Mouse (Mus musculus) urinary bladder, postnatal 25 days (tissue): ENCODE results near the gene Cenph.
"Not testable (repeated sequence)": the region's sequence is repeated elsewhere in the genome, so short reads cannot be mapped to it uniquely, and the experiment has no call there.

Source experiments
- DNase-seq: peaks from one replicate; pipeline ENCODE4 v3.0.0; 2022; ENCODE audit warnings: low spot score

Cenph gene

DNA sequence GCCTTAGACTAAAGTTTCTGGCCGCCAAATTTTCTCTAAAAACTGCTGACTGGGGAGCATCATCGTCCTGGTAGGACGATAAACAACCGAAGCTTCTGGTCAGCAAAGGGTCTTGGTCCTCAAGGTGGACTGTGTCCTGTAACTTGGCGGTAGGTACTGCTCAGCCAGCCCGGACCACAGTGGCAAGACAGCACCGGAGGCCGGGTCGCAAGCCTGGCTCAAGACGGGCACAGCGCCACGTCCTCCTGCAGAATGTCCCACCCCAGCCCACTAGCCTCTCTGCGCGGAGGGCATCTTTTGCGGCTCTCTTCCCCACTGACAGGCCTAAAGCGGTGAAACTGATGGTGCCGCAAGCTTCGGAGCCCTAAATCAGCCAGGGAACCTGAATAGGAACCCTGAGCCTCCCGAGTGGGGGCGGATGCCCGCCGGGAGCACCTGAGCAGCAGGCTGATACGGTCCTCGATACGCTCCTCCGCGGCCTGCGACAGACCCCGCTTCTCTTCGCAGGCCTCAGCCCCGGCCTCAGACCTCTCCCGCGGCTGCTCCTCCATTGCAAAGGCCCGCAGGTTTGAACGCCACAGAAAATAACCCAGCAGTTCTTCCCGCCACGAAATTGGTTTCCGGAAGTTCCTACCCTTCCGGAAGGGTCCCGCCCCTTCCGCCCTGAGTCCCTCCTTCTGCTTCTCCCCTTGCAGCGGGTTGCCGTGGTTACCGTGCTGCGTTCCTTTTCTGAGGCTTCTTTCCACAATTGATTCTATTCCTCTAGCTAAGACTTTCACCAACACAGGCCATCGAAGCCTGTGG, at the start of gene Cenph:
Cenph (minus strand) TSS at position 648 of the 804 bp plus-strand sequence.
- peak; percentile 77 for DNase-seq

DNA sequence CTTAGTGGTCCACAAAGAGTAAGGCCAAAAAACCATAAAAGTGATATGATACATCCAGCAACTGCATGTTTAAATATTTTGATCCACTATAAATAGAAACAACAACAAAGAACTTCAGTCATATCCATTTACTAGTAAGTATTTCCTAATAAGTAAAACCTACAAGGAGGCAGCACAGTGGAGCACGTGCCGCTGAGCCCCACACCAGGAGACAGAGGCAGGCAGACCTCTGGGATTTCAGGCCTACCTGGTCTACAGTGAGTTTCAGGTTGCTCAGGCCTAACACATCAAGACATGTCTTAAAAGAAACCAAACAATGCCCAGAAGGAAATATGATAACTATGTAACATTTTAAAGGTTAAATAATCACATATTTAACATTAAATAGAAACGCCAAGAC, 49.2 kb upstream of the Cenph start:
- no peak for DNase-seq

DNA sequence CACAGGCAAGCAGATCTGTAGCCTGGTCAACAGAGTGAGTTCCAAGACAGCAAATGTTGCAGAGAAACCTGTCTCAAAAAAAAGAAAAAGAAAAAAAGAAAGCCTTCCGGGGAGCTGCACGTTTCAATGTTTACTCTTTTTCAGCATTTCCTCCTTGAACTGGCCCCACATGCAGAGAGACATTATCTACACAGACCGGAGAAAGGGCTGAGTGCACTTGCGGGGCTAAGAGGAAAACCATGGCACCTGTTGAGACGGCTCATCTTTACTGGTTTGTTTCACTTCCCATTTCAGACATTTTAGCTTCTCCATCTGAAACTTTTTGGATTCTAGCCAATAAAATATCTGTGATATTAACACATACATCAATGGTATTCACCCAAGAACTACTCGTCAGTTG, 48.6 kb upstream of the Cenph start:
- no peak for DNase-seq

DNA sequence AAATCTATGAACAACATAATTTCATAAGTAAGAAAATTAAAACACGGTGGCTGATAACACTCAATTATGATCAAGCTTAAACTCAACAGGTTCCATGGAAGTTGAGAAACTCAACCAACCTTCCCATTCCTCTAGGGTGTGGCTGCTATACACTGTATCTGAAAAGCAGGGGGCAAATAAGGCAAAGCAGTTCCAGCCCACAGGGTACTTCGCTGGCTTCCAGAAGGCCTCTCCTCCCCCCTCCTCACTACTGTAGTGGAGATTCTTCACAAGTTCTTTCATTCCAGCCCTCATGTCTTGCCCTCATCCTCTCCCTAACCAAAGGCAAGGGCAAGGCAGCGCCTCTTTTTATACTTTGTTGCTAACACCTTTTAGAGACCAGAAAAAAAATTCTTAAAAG, 48.2 kb upstream of the Cenph start:
- DNase-seq, result no peak

DNA sequence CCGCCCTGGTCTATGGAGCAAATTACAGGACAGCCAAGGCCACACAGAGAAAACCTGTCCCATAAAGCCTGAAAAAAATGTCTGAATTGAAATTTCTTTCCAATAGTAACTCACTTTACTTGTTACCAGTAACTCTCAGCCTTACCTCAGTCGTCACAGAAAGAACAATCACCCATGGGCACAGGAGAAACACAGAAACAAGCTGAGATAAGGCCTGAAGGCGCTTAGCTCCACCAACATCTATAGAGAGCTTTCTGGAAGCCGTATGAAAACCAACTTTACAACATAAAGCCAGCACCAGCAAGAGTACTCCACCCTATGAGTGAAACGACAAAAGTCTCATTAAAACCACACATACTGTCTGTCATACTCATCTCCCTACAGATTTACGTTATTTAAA, 38.8 kb upstream of the Cenph start:
- no peak for DNase-seq

DNA sequence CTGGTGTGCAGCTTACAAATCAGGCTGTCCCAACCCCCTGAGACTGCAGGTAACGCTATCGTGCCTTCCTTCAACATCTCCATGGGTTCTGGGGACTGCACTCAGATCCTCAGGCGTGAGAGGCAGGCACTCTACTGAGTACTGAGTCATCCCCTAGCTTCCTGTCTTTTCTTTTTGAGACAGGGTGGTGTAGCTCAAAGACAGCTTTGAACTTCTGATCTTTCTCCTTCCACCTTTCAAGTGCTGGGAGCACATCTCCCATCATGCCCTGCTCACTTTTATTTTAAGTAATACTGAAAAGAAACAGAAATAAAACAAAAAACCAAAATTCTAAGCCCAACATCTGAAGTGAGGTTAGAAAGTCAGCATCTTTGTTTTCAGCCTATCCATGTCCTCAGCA, 30.1 kb upstream of the Cenph start:
- no peak for DNase-seq

DNA sequence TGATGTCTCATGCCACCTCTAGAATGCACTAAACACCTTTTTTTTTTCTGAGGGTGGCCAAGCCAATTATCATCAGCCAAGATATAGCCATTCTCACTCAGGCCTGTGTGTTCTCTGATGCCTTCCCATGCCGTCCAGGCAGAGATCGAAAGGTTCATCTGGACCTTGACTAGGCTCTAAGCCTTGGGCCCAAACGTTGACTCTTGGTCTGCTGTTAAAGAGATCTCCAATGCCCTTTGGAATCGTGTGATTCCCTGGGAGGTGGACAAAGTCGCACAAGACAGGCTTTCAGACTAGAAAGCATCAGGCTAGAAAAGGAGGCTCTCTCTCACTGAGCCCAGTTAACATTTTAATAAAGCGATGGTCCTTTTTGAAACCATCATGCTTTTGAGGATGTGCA, 21.5 kb upstream of the Cenph start:
- no peak for DNase-seq

DNA sequence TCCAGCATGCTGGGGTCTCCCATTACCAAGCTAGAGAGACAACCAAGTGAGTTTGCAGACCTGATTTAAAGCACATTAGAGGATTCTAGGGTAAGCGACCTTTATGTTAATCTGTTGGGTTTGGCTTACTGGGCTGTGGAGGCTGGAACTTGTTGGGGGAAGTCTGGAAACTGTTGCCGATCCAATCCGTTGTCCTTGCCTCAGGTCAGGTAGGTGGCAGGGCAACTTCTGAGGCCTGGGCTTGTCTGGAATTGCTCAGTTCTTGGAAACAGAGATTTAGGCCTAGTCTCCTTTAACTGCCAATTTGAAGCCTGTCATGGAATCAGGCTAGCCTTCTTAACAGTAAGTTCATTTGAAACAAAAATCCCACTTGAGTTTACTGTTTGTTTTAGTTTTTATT, 13.4 kb upstream of the Cenph start:
- DNase-seq, result no peak

DNA sequence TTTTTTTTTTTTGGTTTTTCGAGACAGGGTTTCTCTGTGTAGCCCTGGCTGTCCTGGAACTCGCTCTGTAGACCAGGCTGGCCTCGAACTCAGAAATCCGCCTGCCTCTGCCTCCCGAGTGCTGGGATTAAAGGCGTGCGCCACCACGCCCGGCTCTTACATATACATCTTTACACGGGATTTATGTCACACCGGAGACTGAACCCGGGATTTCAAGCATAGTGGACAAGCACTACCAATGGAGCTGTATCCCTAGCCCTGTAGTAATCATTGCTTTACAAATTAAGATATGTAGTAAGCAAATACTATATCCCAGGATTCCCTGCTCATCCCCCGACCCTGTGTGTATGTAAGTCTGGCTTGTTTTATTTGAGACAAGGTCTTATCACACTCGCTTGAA, 12.4 kb upstream of the Cenph start:
- DNase-seq, result not testable (repeated sequence)

DNA sequence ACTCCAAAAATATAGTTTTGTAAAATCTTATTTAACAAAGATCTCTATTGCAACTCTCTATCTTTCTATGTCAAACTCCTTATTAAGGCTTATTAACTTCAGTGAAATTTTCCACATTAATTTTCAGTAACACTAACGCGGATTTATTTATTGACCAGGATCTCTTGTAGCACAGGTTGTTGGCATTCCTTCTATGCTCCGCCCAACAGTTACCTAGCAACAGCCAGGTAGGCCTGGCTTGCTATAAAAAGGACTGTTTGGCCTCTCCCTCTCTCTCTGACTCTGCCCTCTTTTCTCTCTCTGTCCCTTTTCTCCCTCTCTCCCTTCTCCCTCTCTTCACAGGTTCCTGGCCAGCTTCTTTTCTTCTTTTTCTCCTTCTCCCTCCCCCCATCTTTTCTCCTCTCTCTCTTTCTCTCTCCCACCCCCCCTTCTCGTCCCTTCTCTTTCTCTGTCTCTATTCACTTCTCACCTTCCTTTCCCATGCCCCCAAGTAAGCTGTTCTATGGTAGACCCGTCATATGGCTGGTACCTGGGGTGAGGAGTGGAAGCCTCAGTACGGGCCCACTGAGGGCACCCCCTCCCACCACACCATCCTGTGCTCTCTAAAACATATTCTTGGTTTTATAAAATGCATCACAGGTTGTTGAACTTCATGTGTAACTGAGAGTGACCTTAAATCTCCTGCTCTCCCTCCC, 11.8 kb upstream of the Cenph start:
- no peak for DNase-seq

DNA sequence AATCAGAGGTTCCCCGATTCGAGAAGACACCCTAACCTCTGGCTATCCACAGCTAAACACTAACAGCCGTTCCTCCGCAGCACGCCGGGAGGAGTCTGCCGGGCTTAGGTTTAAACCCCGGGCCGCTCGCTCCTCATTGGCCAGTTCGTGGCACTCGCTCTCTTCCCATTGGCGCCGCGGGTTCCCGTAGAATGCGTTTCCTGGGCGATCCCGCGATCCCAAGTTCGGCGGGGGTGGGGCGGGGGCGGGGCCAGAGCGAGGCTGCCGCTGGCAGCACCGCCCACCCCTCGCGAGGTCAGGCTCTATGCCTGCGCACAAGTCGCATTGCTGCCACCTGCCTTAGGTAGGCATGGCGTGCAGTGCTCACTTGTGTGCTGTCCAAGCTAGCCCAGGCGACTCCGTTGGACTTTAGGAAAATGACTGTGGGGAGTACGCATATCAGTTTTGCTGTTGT, 10.7 kb upstream of the Cenph start, which contains the start of gene Ccnb1:
Ccnb1 (minus strand) TSS at position 157 of the 454 bp plus-strand sequence.
- peak; percentile 81 for DNase-seq

DNA sequence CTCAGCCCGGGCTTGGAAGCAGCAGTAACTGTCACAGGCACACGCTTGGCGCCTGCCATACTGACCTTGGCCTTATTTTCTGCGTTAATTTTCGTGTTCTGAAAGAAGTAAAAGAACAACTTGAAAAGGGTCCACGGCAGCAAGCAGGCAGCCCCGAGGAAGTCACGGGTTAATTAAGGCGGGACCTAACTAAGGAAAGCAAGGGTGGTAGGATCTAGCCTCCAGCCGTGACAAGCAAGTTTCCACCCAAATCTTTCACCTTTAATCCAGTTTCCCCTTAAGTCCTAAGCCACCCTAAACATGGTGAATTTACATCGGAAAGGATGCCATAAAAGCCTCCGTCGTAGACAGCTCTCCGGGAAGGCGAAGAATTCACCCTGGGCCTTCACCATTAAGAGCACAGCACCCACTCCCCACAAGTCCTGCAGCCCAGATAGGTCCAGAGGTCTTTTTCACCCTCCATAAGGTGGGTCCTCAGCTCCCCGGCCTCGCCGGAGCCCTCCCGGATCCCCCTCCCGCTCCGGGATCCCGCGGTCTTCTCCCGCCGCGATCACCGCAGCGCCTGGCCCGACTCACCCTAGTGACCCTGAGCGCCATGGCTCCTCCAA, 10.2 kb upstream of the Cenph start:
- no peak for DNase-seq

DNA sequence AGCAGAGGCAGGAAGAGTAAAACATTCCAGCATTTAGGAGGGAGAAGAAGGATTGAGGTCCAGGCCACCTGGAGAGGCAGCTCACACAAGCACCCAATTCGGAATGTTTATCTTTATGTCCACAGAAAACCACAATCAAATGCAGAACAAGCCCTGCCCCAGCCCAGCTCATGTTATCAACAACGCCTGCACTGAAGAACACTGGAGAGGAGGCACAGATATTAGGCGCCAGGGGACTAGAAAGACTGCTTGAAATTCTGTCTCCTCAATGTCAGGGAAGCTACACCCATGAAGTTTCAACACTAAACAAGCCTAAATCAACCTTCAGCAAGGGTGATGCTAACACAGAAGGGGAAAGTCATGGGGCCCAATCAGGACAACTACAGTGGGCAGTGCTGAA, 1.8 kb upstream of the Cenph start:
- DNase-seq, result no peak

DNA sequence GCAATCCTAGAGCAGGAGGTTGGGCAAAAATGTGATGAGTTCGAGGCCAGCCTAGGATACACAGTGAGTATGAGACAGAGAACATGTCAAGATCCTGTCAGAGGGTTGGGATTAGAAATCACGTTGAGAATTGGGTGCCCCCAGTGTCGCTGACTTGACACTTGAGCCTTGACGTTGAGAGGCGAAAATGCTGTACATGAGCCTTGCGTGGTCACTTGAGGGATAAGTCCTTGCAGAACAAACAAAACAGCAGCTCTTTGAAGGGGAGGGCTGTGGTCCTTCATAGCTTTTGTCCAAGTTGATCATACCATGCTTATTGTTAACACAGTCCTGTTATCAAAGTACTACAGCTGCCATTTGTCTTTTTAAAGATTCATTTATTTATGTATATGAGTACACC, 1.0 kb upstream of the Cenph start:
- DNase-seq, result no peak

DNA sequence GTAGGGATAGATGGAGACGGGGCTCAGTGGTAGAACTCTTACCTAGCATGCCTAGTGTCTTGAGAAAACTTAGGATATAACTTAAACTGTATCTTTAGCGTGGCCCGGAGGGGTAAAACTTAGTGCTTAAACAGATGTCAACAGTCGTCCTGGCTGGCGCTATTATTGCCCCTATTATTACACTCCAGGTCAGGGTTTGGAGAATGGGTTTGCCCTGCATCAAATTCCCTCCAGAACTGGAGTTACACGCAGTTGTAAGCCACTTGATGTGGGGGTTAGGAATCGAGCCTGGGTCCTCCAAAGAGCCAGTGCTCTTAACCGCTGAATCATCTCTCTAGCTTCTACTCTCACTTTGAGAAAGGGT, 339 bp upstream of the Cenph start:
- DNase-seq, result no peak

DNA sequence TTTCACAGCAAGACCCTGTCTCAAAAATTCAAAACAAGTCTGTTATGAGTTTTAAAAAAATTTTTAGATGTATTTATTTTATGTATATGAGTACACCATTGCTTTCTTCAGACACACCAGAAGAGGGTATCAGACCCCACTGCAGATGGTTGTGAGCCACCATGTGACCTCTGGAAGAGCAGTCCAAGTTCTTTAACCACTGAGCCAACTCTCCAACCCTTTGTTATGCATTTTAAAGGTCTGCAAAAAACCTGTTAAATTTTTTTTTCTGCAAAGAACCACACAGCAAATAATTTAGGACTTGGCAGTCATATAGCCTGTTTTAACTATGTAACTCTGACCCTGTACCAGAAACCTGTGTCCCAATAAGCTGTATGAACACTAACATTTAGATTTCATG, 995 bp downstream of the Cenph start:
- no peak for DNase-seq

DNA sequence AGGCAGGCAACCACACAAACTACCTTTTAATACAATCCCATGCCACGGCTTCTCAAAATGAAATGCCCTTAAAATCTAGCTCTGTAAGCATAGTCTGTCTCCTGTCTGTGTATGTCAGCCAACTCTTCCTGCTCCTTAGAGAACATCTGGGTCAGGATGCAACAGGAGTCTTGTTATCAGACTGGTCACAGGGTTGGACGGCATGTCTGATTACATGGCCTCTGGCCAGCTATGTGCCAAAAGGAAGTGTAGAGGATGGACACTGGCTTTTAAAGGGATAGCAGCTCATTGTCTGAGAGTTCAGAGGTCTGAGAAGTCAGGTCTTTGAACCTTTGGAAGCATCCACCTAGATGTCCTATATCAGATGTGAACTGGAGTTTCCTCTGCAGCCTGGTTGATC, 20.4 kb downstream of the Cenph start:
- DNase-seq, result no peak

DNA sequence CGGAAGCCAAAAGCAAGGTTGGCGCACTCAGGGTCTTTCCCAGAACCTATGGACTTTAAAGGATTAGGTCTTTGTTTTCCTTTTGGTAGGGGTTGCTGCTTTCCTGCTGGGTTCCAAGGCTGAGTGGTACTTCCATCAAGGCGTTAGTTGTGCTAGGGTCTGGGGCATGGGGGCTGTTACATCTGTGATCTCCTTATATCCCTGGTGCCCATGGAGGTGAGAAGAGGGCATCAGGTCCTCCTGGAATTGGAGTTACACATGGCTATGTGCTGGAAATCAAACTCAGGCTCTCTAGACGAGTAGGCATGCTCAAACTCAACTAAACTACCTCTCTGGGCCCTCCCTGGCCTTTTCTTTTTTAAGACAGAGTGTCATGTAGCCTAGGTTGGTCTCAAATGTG, 21.5 kb downstream of the Cenph start:
- DNase-seq, result no peak

DNA sequence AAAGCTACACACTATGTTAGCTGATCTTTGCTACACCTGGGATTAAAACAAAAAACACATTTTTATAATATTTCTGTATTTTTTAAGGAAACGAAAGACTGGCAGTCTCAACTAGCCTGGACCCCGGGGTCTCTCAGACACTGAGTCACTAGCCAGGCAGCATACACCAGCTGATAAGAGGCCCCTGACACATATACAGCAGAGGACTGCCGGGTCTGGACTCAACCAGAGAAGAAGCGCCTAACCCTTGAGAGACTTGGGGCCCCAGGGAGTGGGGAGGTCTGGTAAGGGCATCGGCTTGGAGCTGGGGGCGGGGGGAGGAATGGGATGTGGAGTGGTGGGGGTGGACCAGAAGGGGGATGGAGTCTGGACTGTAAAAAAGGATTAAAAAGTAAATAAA, 22.7 kb downstream of the Cenph start:
- no peak for DNase-seq

DNA sequence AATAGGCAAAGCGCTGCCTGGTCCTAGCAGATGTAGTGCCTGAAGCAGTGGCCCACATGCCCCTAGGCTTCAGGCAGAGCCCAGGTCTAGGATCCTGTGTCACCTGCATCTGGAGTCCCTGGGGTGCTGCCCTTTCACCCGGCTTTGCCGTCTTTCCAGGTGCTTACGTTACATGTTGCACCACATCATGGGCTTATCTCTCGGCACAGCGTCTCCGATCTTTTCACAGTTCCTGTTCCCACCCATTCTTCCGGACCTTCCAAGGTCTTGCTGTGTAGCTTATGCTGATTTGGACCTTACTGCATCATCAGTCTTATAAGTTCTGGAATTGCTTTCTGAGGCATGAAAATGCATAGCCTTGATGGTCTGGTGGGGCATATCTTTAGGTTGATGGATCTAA, 23.2 kb downstream of the Cenph start:
- DNase-seq, result no peak

DNA sequence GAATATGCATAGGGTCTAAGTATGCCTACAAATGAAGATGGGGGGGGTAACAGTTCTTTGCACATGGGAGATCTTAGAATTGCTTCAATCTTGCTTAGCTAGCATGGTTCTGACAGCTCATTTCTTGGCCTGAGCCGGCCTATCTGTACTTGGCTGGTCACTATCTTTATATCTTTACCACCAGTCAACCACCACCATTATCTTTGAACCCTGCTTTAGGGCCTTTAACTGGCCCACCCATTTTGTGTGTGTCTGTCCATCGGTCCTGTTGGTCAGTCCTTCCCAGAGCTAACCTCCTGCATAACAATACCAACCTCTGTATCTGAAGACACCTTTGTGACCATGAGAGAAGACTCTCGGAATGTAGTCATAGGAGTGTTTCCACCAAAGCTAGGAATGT, 24.3 kb downstream of the Cenph start:
- DNase-seq, result no peak

DNA sequence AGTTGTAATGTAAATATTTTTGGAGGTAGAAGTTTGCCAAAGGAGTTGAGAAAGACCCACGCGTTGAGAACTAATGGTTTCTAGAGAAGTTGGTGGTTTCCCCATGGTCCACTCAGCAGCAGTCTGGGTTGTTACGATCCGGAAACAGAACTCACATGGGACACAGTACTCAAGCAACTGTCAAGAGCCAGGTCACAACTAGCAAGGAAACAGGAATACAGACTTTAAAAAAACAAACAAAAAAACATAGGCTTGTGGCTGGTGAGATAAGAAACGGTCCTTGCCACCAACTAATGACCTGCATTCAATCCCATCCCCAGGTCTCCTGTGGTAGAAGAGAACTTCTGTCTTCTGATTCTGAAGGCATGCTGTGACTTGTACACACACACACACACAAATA, 24.9 kb downstream of the Cenph start:
- no peak for DNase-seq

DNA sequence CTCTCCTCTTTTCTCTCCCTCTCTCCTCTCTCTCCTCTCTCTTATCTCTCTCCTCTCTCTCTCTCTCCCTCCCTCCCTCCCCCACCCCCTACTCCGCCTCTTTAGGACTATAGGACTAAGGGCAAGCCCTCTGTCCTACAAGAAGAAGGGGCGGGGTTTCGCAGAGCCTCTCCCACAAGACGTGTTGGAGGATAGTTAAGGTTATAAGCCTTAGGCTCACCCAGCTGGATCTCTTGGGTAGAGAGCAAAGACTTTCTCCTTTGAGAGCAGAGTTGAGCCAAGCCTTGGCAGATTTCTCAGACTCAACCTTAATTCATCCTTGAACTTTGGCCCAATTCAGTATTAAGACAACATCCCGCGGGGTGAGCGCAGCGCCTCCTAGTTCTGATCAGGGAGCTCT, 27.1 kb downstream of the Cenph start:
- no peak for DNase-seq
